Mouse (Mus musculus): Measurements from ENCODE around the gene Gm3286.
"Not testable (repeated sequence)": the region's sequence is repeated elsewhere in the genome, so short reads cannot be mapped to it uniquely, and the experiment has no call there.

Gene Gm3286

GRCm38 (mm10) chr5:95510458-95510857 lies at the start of gene Gm3286:
Gene Gm3286 (plus strand): TSS chr5:95510758.
- DNase-seq: not testable (repeated sequence)

All from kidney, postnatal 4 days (tissue).